Mouse (Mus musculus) cerebellum, adult (tissue): Measurements from ENCODE around the gene Lnx1.

ENCODE experiments used
- ATAC-seq: cut with Nextera tagmentation; 2 replicates; pipeline ENCODE4 v1.9.2; 2017; ENCODE audit warnings: mild to moderate bottlenecking, moderate library complexity, mixed read lengths; ENCODE audit not compliant: insufficient number of reproducible peaks, low FRiP score, low TSS enrichment

The Lnx1 gene

GRCm38 (mm10) chr5:74657930-74658329 lies 44.8 kb downstream of the Lnx1 start:
- ATAC-seq: no peak

- ATAC-seq: no peak
Measured at GRCm38 (mm10) chr5:74656410-74656809, 46.3 kb downstream of the Lnx1 start.

GRCm38 (mm10) chr5:74654527-74654926 lies 48.2 kb downstream of the Lnx1 start:
- no peak for ATAC-seq

GRCm38 (mm10) chr5:74653766-74654165 lies 48.9 kb downstream of the Lnx1 start:
- ATAC-seq: no peak

- ATAC-seq: no peak
Measured at GRCm38 (mm10) chr5:74649122-74649521, 53.6 kb downstream of the Lnx1 start.

GRCm38 (mm10) chr5:74648216-74648615 lies 54.5 kb downstream of the Lnx1 start:
- ATAC-seq: no peak

- ATAC-seq: no peak
Measured at GRCm38 (mm10) chr5:74647584-74647984, 55.1 kb downstream of the Lnx1 start.

GRCm38 (mm10) chr5:74642291-74642690 lies 60.4 kb downstream of the Lnx1 start:
- no peak for ATAC-seq

GRCm38 (mm10) chr5:74641000-74641399 lies 61.7 kb downstream of the Lnx1 start:
- ATAC-seq: peak; percentile 55

GRCm38 (mm10) chr5:74640504-74640903 lies 62.2 kb downstream of the Lnx1 start:
- ATAC-seq: no peak

GRCm38 (mm10) chr5:74639516-74639915 lies 63.2 kb downstream of the Lnx1 start:
- ATAC-seq: no peak

GRCm38 (mm10) chr5:74634391-74634790 lies 68.3 kb downstream of the Lnx1 start:
- ATAC-seq: no peak

GRCm38 (mm10) chr5:74633453-74633852 lies 69.3 kb downstream of the Lnx1 start:
- ATAC-seq: no peak

- 0 out of 2 replicates have a peak, but pooled peaks have one; percentile 46 for ATAC-seq
Measured at GRCm38 (mm10) chr5:74632369-74633114, 70.2 kb downstream of the Lnx1 start.

GRCm38 (mm10) chr5:74628001-74628400 lies 74.7 kb downstream of the Lnx1 start:
- ATAC-seq: no peak

- ATAC-seq: no peak
Measured at GRCm38 (mm10) chr5:74624385-74624784, 78.3 kb downstream of the Lnx1 start.

- no peak for ATAC-seq
Measured at GRCm38 (mm10) chr5:74623316-74624000, 79.3 kb downstream of the Lnx1 start.

- ATAC-seq: no peak
Measured at GRCm38 (mm10) chr5:74621691-74622470, 80.8 kb downstream of the Lnx1 start.

- no peak for ATAC-seq
Measured at GRCm38 (mm10) chr5:74618573-74619059, 84.1 kb downstream of the Lnx1 start.

GRCm38 (mm10) chr5:74617816-74618572 lies 84.7 kb downstream of the Lnx1 start:
- no peak for ATAC-seq
